Mouse (Mus musculus): ENCODE results near the gene Snx21. TPM values are rescaled to one million over a fixed set of nuclear protein-coding genes. Genes with fewer than 3 reads are reported as not detected.

Snx21 gene
- polyA plus RNA-seq, 1 experiment from 2014 or later, result 22.9 TPM

- peak overlapping the region; percentile 80 for H3K4me3 ChIP-seq
- no peaks in the 10 kb centered on the region for H3K27me3 ChIP-seq
- no peak for ATAC-seq (ENCODE audit: low read depth)
- no peak overlapping the region for H3K27ac ChIP-seq (replicated peaks)
- peaks cover 40% of the 10 kb centered on the region for H3K4me1 ChIP-seq (replicated peaks)
- H3K9me3 ChIP-seq, result no peaks in the 10 kb centered on the region
- H3K4me2 ChIP-seq, result peak overlapping the region; percentile 71
- peak overlapping the region; percentile 83 for H3K9ac ChIP-seq
- WGBS, result 92% methylated on average over 16 of the region's 16 CpGs
- H3K36me3 ChIP-seq, result peaks cover 35% of the 10 kb centered on the region
Observed at GRCm38 (mm10) chr2:164803201-164803920, 17.7 kb downstream of the Snx21 start.

GRCm38 (mm10) chr2:164803921-164804313 is 18.3 kb downstream of the Snx21 start:
- Histone ChIP-seq H3K9me3 (no peaks in the 10 kb centered on the region), H3K4me1 (replicated peaks) (peaks cover 40% of the 10 kb centered on the region), H3K27ac (replicated peaks) (no peak overlapping the region), H3K4me3 (peak overlapping the region; percentile 80), H3K4me2 (peak overlapping the region; percentile 71), H3K27me3 (no peaks in the 10 kb centered on the region), H3K36me3 (peaks cover 34% of the 10 kb centered on the region), H3K9ac (peak overlapping the region; percentile 83)
- ATAC-seq (ENCODE audit: low read depth), result no peak
- whole genome bisulfite sequencing, result 65% methylated on average over 1 of the region's 1 CpGs

- peak within 1 kb of the TSS; percentile 80 for H3K4me3 ChIP-seq
- peak; percentile 97 for ATAC-seq (ENCODE audit: low read depth)
- no peaks in the 10 kb centered on the region for H3K9me3 ChIP-seq
- no peaks in the 10 kb centered on the region for H3K27me3 ChIP-seq
- H3K4me2 ChIP-seq, result peak within 1 kb of the TSS; percentile 84
- WGBS, result under 1% methylated on average over 46 of the region's 47 CpGs
- peak within 1 kb of the TSS; percentile 92 for H3K27ac ChIP-seq (replicated peaks)
- H3K36me3 ChIP-seq, result peaks cover 34% of the 10 kb centered on the region
- H3K9ac ChIP-seq, result peak within 1 kb of the TSS; percentile 83
- peaks cover 40% of the 10 kb centered on the region for H3K4me1 ChIP-seq (replicated peaks)
Observed at GRCm38 (mm10) chr2:164804533-164805331, 19.1 kb downstream of the Snx21 start, which contains the start of the genes Acot8 and Zswim3. Acot8 (minus strand) TSS chr2:164804882. Zswim3 (plus strand) TSS chr2:164805098.

GRCm38 (mm10) chr2:164805332-164805718 is 19.7 kb downstream of the Snx21 start:
- Histone ChIP-seq H3K36me3 (peaks cover 31% of the 10 kb centered on the region), H3K27ac (replicated peaks) (peak overlapping the region; percentile 92), H3K4me3 (peak overlapping the region; percentile 80), H3K27me3 (no peaks in the 10 kb centered on the region), H3K9me3 (no peaks in the 10 kb centered on the region), H3K9ac (peak overlapping the region; percentile 83), H3K4me1 (replicated peaks) (peaks cover 40% of the 10 kb centered on the region), H3K4me2 (peak overlapping the region; percentile 84)
- ATAC-seq (ENCODE audit: low read depth), result peak; percentile 67
- 3% methylated on average over 21 of the region's 21 CpGs for WGBS

GRCm38 (mm10) chr2:164806614-164807013 is 21.0 kb downstream of the Snx21 start:
- H3K27ac ChIP-seq (replicated peaks), result no peak overlapping the region
- H3K9me3 ChIP-seq, result no peaks in the 10 kb centered on the region
- peak overlapping the region; percentile 80; the same call in 1 of the 2 replicates for H3K4me3 ChIP-seq
- H3K9ac ChIP-seq, result no peak overlapping the region
- ATAC-seq (ENCODE audit: low read depth), result no peak
- peak overlapping the region; percentile 84 for H3K4me2 ChIP-seq
- H3K27me3 ChIP-seq, result no peaks in the 10 kb centered on the region
- 88% methylated on average over 7 of the region's 7 CpGs for WGBS
- H3K4me1 ChIP-seq (replicated peaks), result peaks cover 40% of the 10 kb centered on the region
- peaks cover 18% of the 10 kb centered on the region; the same call in 1 of the 2 replicates for H3K36me3 ChIP-seq

- Histone ChIP-seq H3K4me3 (no peak overlapping the region), H3K36me3 (peaks cover 37% of the 10 kb centered on the region), H3K4me2 (no peak overlapping the region), H3K27ac (replicated peaks) (no peak overlapping the region), H3K4me1 (replicated peaks) (no peaks in the 10 kb centered on the region), H3K27me3 (no peaks in the 10 kb centered on the region), H3K9ac (no peak overlapping the region), H3K9me3 (no peaks in the 10 kb centered on the region)
- ATAC-seq (ENCODE audit: low read depth), result no peak
- WGBS, result 58% methylated on average over 2 of the region's 2 CpGs
Observed at GRCm38 (mm10) chr2:164813557-164813956, 27.9 kb downstream of the Snx21 start.

- Histone ChIP-seq H3K9ac (no peak overlapping the region), H3K9me3 (no peaks in the 10 kb centered on the region), H3K4me2 (no peak overlapping the region), H3K36me3 (peaks cover 34% of the 10 kb centered on the region), H3K4me1 (replicated peaks) (no peaks in the 10 kb centered on the region), H3K27me3 (no peaks in the 10 kb centered on the region), H3K4me3 (no peak overlapping the region), H3K27ac (replicated peaks) (no peak overlapping the region)
- ATAC-seq (ENCODE audit: low read depth), result no peak
- WGBS, result 92% methylated on average over 5 of the region's 5 CpGs
Observed at GRCm38 (mm10) chr2:164815348-164815747, 29.7 kb downstream of the Snx21 start.

GRCm38 (mm10) chr2:164815821-164816220 is 30.2 kb downstream of the Snx21 start:
- ATAC-seq (ENCODE audit: low read depth), result no peak
- no peak overlapping the region for H3K4me3 ChIP-seq
- no peak overlapping the region for H3K9ac ChIP-seq
- H3K4me1 ChIP-seq (replicated peaks), result no peaks in the 10 kb centered on the region
- H3K9me3 ChIP-seq, result no peaks in the 10 kb centered on the region
- no peak overlapping the region for H3K4me2 ChIP-seq
- peaks cover 38% of the 10 kb centered on the region for H3K36me3 ChIP-seq
- H3K27ac ChIP-seq (replicated peaks), result no peak overlapping the region
- 90% methylated on average over 8 of the region's 8 CpGs for WGBS
- H3K27me3 ChIP-seq, result no peaks in the 10 kb centered on the region

GRCm38 (mm10) chr2:164817206-164817605 is 31.6 kb downstream of the Snx21 start:
- H3K4me2 ChIP-seq, result no peak overlapping the region
- peaks cover 2% of the 10 kb centered on the region for H3K4me1 ChIP-seq (replicated peaks)
- H3K4me3 ChIP-seq, result no peak overlapping the region
- no peak overlapping the region for H3K27ac ChIP-seq (replicated peaks)
- H3K36me3 ChIP-seq, result peaks cover 51% of the 10 kb centered on the region
- ATAC-seq (ENCODE audit: low read depth), result no peak
- H3K9me3 ChIP-seq, result no peaks in the 10 kb centered on the region
- 77% methylated on average over 6 of the region's 6 CpGs for WGBS
- H3K9ac ChIP-seq, result no peak overlapping the region
- H3K27me3 ChIP-seq, result no peaks in the 10 kb centered on the region

- WGBS, result 83% methylated on average over 5 of the region's 5 CpGs
- no peak overlapping the region for H3K4me3 ChIP-seq
- H3K27me3 ChIP-seq, result no peaks in the 10 kb centered on the region
- no peak overlapping the region for H3K9ac ChIP-seq
- no peak overlapping the region for H3K27ac ChIP-seq (replicated peaks)
- ATAC-seq (ENCODE audit: low read depth), result no peak
- no peak overlapping the region for H3K4me2 ChIP-seq
- peaks cover 5% of the 10 kb centered on the region for H3K4me1 ChIP-seq (replicated peaks)
- H3K9me3 ChIP-seq, result no peaks in the 10 kb centered on the region
- H3K36me3 ChIP-seq, result peaks cover 46% of the 10 kb centered on the region
Observed at GRCm38 (mm10) chr2:164817703-164818102, 32.1 kb downstream of the Snx21 start.

GRCm38 (mm10) chr2:164821060-164821459 is 35.4 kb downstream of the Snx21 start:
- no peak overlapping the region for H3K27ac ChIP-seq (replicated peaks)
- H3K9me3 ChIP-seq, result no peaks in the 10 kb centered on the region
- no peak overlapping the region for H3K9ac ChIP-seq
- no peaks in the 10 kb centered on the region for H3K27me3 ChIP-seq
- no peak for ATAC-seq (ENCODE audit: low read depth)
- H3K36me3 ChIP-seq, result peaks cover 47% of the 10 kb centered on the region
- peaks cover 24% of the 10 kb centered on the region for H3K4me1 ChIP-seq (replicated peaks)
- 86% methylated on average over 6 of the region's 6 CpGs for WGBS
- H3K4me3 ChIP-seq, result no peak overlapping the region
- no peak overlapping the region for H3K4me2 ChIP-seq

- H3K27me3 ChIP-seq, result no peaks in the 10 kb centered on the region
- peak within 1 kb of the TSS; percentile 76 for H3K9ac ChIP-seq
- WGBS, result 2% methylated on average over 32 of the region's 32 CpGs
- H3K4me3 ChIP-seq, result peak within 1 kb of the TSS; percentile 68
- H3K27ac ChIP-seq (replicated peaks), result peak within 1 kb of the TSS; percentile 92
- ATAC-seq (ENCODE audit: low read depth), result peak; percentile 99
- H3K36me3 ChIP-seq, result peaks cover 62% of the 10 kb centered on the region
- H3K4me1 ChIP-seq (replicated peaks), result peaks cover 28% of the 10 kb centered on the region
- H3K4me2 ChIP-seq, result peak within 1 kb of the TSS; percentile 56
- no peaks in the 10 kb centered on the region for H3K9me3 ChIP-seq
Observed at GRCm38 (mm10) chr2:164822636-164823165, 37.1 kb downstream of the Snx21 start, which contains the start of gene Zswim1. Zswim1 (plus strand) TSS chr2:164822686.
